Mouse (Mus musculus) heart, embryonic 13.5 days (tissue): ENCODE measurements around the gene Pde7b. TPM values are rescaled to one million over a fixed set of nuclear protein-coding genes. Genes with fewer than 3 reads are reported as not detected.

ENCODE experiments used
- ATAC-seq: fragments of 200-750 bp; cut with Nextera tagmentation; 2 replicates; pipeline ENCODE4 v1.8.0; 2017; ENCODE audit warnings: moderate TSS enrichment; ENCODE audit not compliant: insufficient number of reproducible peaks, low FRiP score, low TSS enrichment; ENCODE audit errors: extremely low read depth
- H3K27ac ChIP-seq: fragments of 300-500 bp; sonication (generic); replicated peaks from 2 replicates; pipeline ENCODE4 v1.5.1; 2015; ENCODE audit warnings: moderate library complexity, mild to moderate bottlenecking, inconsistent platforms
- H3K27me3 ChIP-seq: fragments of 300-500 bp; sonication (generic); replicated peaks from 2 replicates; pipeline ENCODE4 v1.6.1; 2015; ENCODE audit warnings: mild to moderate bottlenecking, inconsistent platforms
- H3K36me3 ChIP-seq: fragments of 300-500 bp; sonication (generic); 2 replicates; pipeline ENCODE4 v1.6.1; 2015; ENCODE audit warnings: mild to moderate bottlenecking, inconsistent platforms
- H3K4me1 ChIP-seq: fragments of 300-500 bp; sonication (generic); 2 replicates; pipeline ENCODE4 v1.6.1; 2015; ENCODE audit warnings: inconsistent platforms
- H3K4me2 ChIP-seq: fragments of 300-500 bp; sonication (generic); 2 replicates; pipeline ENCODE4 v1.6.1; 2015; ENCODE audit warnings: inconsistent platforms, mild to moderate bottlenecking, moderate library complexity
- H3K4me3 ChIP-seq: fragments of 300-500 bp; sonication (generic); 2 replicates; pipeline ENCODE4 v1.5.1; 2015; ENCODE audit warnings: moderate library complexity, mild to moderate bottlenecking, inconsistent platforms
- H3K9ac ChIP-seq: fragments of 300-500 bp; sonication (generic); 2 replicates; pipeline ENCODE4 v1.6.1; 2015; ENCODE audit warnings: inconsistent platforms, mild to moderate bottlenecking, moderate library complexity
- H3K9me3 ChIP-seq: fragments of 300-500 bp; sonication (generic); 2 replicates; pipeline ENCODE4 v1.6.1; 2016; ENCODE audit warnings: inconsistent platforms
- WGBS: fragments of 180-500 bp; shearing (Covaris S2); methylation state at CpG from one replicate; pipeline ENCODE4 v1.1.7; 2015; ENCODE audit warnings: mixed read lengths; 5-methylcytosine and 5-hydroxymethylcytosine counted together
- polyA plus RNA-seq: library from polyadenylated mRNA; unstranded; fragments of >200 nt; fragmentation: Nextera tagmentation; extraction: Ambion mirVana; gene quantifications from 2 replicates; pipeline ENCODE4 v1.2.1, GENCODE M21; 2015

Pde7b gene
- polyA plus RNA-seq = 8.1 and 9.1 TPM in 2 replicates

DNA sequence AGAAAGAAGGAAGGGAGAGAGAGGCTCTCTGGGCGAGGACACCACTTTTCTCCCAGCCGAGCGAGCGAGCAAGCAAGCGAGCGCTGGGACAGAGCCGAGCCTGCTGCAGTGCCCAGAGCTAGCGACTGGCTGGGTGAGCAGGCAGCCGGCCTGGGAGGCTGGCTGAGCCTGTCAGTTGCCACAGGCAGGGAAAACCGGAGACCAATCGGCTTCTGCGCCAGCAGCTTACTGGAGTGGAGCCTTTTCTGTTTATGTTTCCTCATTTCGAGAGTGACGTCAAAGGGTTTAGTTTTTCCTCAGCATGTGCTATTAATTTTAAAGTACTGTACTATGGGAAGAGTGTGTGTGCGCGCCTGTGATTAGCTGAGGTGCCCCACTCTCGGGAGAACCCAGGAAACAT is at the start of gene Pde7b:
Gene Pde7b (minus strand): TSS at position 173 of the 400 bp plus-strand sequence.
- Histone ChIP-seq H3K4me3 (peak within 1 kb of the TSS; percentile 52), H3K4me1 (peaks cover 37% of the 10 kb centered on the region), H3K4me2 (peak within 1 kb of the TSS; percentile 67), H3K9ac (peak within 1 kb of the TSS; percentile 81), H3K27me3 (no peaks in the 10 kb centered on the region), H3K9me3 (no peaks in the 10 kb centered on the region), H3K27ac (peak within 1 kb of the TSS; percentile 85), H3K36me3 (0 out of 2 replicates have a peak, but pooled peaks cover 4% of the 10 kb centered on the region)
- no peak; the same call in 1 of the 2 replicates for ATAC-seq
- 11% methylated on average over 17 of the region's 17 CpGs for WGBS

DNA sequence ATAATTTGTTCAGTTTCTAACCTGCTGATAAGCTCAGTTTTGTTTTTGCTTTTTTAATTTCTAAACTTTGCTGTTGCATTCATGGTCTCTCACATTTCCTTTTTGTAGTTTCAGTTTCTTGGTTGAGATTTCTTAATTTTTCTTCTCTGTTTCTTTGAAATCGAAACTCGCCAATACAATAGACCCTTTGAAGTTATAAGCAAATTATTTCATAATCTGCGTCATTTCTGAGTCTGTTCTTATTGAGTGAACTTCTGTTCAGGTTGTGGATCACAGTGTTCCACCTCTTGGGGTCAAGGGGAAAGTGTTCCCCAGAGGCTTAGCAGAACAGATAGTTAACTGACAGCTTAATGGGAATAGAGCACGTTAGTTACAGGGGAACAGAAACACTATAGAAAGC is 47.2 kb upstream of the Pde7b start:
- H3K36me3 ChIP-seq = no peaks in the 10 kb centered on the region
- WGBS = 72% methylated on average over 4 of the region's 4 CpGs
- H3K9me3 ChIP-seq = no peaks in the 10 kb centered on the region
- no peak overlapping the region for H3K9ac ChIP-seq
- no peak for ATAC-seq
- no peak overlapping the region for H3K4me2 ChIP-seq
- H3K4me1 ChIP-seq = peaks cover 15% of the 10 kb centered on the region
- no peak overlapping the region for H3K4me3 ChIP-seq
- H3K27me3 ChIP-seq = no peaks in the 10 kb centered on the region
- H3K27ac ChIP-seq = no peak overlapping the region

DNA sequence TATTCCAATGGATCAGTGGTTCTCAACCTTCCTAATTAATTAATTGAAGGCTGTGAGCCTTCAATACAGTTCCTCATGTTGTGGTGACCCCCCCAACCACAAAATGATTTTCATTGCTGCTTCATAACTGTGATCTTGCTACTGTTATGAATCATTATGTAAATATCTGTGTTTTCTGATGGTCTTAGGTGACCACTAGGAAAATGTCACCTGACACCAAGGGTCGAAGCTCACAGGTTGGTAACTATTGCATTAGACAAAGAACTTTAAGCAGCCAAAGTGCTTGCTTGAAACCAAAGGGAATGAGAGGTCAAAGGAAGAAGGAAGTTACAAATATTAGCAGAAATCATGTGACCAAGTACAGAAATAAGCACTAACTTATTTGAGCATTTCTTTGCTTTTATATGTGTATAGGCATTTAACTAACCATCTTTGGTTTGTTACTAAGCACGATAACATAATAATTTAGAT is 45.6 kb upstream of the Pde7b start:
- Histone ChIP-seq H3K4me1 (peaks cover 12% of the 10 kb centered on the region), H3K27me3 (no peaks in the 10 kb centered on the region), H3K36me3 (no peaks in the 10 kb centered on the region), H3K4me2 (no peak overlapping the region), H3K9ac (no peak overlapping the region), H3K4me3 (no peak overlapping the region), H3K27ac (no peak overlapping the region), H3K9me3 (no peaks in the 10 kb centered on the region)
- no peak for ATAC-seq
- 79% methylated on average over 2 of the region's 2 CpGs for WGBS

DNA sequence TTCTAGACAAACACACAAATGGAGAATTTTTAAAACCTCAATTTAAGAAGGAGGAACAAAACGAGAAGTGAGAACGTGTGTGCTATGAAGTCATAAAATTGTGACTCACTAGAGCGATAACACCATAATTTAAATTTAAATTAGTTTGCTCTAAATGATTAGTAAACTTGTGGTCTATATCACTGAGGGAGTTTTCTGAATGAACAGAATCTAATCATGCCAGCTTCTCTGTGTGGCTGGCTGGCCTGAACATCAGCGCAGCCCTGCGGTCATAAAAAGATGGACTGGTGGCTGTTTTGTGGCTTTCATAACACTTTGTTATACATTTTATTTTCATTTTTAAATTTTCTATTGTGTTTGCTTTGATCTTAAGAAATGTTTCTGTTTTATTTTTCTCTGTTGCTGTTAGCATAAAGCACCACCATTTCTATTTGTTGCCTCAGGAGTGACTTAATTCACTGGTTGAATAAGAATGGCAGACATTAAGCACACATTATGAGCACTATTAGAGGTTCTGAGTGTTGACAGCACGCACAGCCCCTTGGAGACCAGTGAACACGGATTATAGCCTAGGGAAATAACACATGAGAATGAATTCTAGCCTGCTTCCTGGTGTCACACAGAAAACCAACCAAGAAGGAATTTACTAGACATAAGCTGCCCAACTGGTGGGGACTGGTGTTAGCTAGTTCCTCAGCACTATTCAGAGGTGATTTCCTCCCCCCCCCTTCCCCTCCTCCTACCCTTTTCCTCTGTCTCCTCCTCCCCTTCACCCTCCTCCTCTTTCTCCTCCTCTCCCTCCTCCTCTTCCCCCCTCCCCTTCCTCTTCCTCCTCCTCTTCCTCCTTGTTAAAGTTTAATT is 44.9 kb upstream of the Pde7b start:
- H3K4me2 ChIP-seq = no peak overlapping the region
- no peak overlapping the region for H3K4me3 ChIP-seq
- H3K4me1 ChIP-seq = peaks cover 12% of the 10 kb centered on the region
- H3K9me3 ChIP-seq = no peaks in the 10 kb centered on the region
- no peaks in the 10 kb centered on the region for H3K36me3 ChIP-seq
- no peak overlapping the region for H3K9ac ChIP-seq
- ATAC-seq = no peak
- H3K27me3 ChIP-seq = no peaks in the 10 kb centered on the region
- no peak overlapping the region for H3K27ac ChIP-seq
- 79% methylated on average over 7 of the region's 7 CpGs for WGBS

DNA sequence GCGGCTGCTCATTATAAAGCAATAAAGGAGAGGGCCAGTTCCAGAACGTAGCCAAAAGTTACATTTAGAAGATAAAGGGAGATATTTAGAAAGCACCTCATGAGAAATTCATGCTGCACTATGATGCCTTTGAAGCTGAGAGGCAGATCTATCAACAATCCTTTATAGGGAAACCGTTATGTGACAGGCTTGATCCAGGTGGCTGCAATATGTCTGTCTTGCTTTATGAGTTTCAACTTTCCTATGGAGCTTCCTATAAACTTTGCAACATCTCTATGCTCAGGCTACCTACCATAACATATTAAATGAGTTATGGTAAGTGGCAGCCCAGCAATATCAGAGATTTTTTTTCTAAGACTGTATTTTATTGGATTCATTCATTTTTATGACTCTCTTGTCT is 39.5 kb upstream of the Pde7b start:
- Histone ChIP-seq H3K4me1 (no peaks in the 10 kb centered on the region), H3K9me3 (no peaks in the 10 kb centered on the region), H3K4me3 (no peak overlapping the region), H3K27ac (no peak overlapping the region), H3K9ac (no peak overlapping the region), H3K36me3 (no peaks in the 10 kb centered on the region), H3K4me2 (no peak overlapping the region), H3K27me3 (no peaks in the 10 kb centered on the region)
- WGBS = 66% methylated on average over 3 of the region's 3 CpGs
- no peak for ATAC-seq

DNA sequence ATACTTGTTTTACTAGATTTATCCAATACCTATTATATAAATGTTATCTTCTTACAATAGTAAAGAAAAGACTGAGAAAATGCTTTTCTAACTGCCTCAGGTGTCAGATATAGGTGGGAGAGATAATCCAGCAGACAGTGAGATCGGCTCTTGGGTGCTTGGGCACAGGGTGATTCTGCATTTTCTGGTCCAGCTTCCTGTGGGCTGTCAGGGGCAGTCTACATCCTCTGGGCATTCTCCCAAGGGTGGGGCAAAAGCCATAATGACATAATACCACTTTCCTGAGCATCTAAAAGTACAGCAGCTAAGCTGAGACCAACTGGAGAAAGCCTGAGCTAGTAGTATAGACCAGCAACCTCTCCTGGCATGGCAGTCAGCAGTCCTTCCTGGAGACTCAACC is 34.1 kb upstream of the Pde7b start:
- no peaks in the 10 kb centered on the region for H3K4me1 ChIP-seq
- no peak overlapping the region for H3K4me2 ChIP-seq
- H3K27me3 ChIP-seq = no peaks in the 10 kb centered on the region
- 46% methylated on average over 1 of the region's 1 CpGs for WGBS
- H3K9me3 ChIP-seq = no peaks in the 10 kb centered on the region
- no peaks in the 10 kb centered on the region for H3K36me3 ChIP-seq
- no peak overlapping the region for H3K4me3 ChIP-seq
- ATAC-seq = no peak
- no peak overlapping the region for H3K27ac ChIP-seq
- no peak overlapping the region for H3K9ac ChIP-seq

DNA sequence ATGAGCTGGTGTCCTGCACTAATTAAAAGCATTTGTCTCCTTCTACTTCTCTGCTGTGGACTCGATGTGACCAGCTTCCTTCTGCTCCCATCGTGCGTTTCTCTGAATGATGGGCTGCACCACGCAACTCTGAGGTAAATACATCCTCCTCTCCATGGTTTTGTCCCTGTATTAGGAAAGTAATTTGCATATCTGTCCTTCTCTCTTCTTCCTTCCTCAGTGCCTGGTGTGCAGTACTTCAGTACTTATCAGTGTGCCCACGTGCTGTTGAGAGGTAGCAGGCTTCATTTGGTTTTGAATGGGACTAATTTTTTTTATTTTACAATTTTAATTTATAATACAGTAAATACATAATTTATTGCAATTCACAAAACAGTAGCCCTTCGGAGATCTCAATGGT is 33.4 kb upstream of the Pde7b start:
- no peaks in the 10 kb centered on the region for H3K4me1 ChIP-seq

DNA sequence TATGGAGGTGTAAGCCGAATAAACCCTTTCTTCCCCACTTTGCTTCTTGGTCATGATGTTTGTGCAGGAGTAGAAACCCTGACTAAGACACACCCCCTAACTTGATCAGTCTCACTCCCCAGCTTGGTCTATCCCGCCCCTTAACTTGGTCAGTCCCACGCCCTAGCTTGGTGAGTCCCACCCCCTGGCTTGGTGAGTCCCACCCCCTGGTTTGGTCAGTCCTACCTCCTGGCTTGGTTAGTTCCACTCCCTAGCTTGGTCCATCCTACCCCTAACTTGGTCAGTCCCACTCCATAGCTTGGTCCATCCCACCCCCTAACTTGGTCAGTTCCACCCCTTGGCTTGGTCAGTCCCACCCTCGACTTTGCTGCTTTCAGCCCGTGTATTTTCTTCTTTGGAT is 31.3 kb upstream of the Pde7b start:
- 85% methylated on average over 5 of the region's 5 CpGs for WGBS
- Histone ChIP-seq H3K36me3 (no peaks in the 10 kb centered on the region), H3K9me3 (no peaks in the 10 kb centered on the region), H3K27me3 (no peaks in the 10 kb centered on the region), H3K4me1 (no peaks in the 10 kb centered on the region), H3K4me3 (no peak overlapping the region), H3K4me2 (no peak overlapping the region), H3K27ac (no peak overlapping the region), H3K9ac (no peak overlapping the region)
- 0 out of 2 replicates have a peak, but pooled peaks have one; percentile 25 for ATAC-seq

More for the DNA sequence above, 33.4 kb upstream of the Pde7b start:
- Histone ChIP-seq H3K27me3 (no peaks in the 10 kb centered on the region), H3K9me3 (no peaks in the 10 kb centered on the region), H3K4me2 (no peak overlapping the region), H3K4me3 (no peak overlapping the region), H3K27ac (no peak overlapping the region), H3K36me3 (no peaks in the 10 kb centered on the region), H3K9ac (no peak overlapping the region)
- ATAC-seq = no peak
- WGBS = 62% methylated on average over 6 of the region's 6 CpGs

DNA sequence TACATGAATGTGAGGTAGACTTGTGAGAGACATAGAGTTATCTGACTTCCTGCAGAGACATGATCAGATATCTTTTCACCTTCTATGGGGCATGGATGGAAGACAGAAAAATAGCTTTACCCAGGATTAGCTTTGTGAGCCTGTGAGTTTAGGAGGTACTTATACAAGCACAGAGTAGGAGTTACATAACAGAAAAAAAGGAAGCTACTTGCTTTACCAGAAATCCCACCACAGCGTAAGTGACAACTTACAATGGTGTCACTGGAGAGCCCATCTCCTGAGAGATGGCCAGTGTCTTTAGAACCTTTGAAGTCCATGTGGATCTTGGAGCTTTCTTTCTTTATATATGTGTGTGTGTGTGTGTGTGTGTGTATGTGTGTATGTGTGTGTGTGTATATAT is 28.0 kb upstream of the Pde7b start:
- H3K9me3 ChIP-seq = no peaks in the 10 kb centered on the region
- 0 out of 2 replicates have a peak, but pooled peaks cover 2% of the 10 kb centered on the region for H3K4me1 ChIP-seq
- H3K4me3 ChIP-seq = no peak overlapping the region
- no peak for ATAC-seq
- no peaks in the 10 kb centered on the region for H3K36me3 ChIP-seq
- H3K27me3 ChIP-seq = no peaks in the 10 kb centered on the region
- H3K9ac ChIP-seq = no peak overlapping the region
- WGBS = 79% methylated on average over 1 of the region's 1 CpGs
- no peak overlapping the region for H3K4me2 ChIP-seq
- no peak overlapping the region for H3K27ac ChIP-seq

DNA sequence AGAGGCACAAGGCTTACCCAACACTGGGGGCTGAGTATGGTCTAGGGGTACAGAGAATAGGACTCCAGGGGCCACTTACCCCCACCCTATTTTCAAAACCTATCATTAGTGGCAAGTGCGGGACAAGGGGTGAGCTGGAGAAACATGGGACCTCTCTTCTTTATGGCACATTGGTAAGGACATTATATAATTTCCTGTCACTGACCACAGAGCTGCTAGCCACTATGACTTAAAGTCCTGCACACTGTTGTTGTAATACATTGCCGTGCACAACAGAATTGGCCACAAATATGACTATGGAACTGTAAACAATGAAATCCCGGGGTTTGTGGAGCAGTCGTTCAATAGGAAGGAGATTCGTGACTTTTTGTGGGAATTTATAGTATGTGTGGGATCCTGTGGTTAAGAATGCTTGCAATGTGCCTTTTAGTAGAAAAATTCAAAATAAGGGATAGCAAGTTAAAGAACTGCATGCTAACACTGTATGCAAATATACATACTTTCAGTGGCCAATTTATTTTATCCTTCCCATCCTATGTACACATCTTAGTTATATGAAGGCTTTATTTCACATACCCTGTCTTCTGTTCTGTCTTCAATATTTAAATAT is 25.9 kb upstream of the Pde7b start:
- Histone ChIP-seq H3K4me2 (no peak overlapping the region), H3K27me3 (no peaks in the 10 kb centered on the region), H3K9ac (no peak overlapping the region), H3K4me1 (0 out of 2 replicates have a peak, but pooled peaks cover 2% of the 10 kb centered on the region), H3K27ac (no peak overlapping the region), H3K36me3 (no peaks in the 10 kb centered on the region), H3K9me3 (no peaks in the 10 kb centered on the region), H3K4me3 (no peak overlapping the region)
- no peak for ATAC-seq
- 85% methylated on average over 5 of the region's 5 CpGs for WGBS

DNA sequence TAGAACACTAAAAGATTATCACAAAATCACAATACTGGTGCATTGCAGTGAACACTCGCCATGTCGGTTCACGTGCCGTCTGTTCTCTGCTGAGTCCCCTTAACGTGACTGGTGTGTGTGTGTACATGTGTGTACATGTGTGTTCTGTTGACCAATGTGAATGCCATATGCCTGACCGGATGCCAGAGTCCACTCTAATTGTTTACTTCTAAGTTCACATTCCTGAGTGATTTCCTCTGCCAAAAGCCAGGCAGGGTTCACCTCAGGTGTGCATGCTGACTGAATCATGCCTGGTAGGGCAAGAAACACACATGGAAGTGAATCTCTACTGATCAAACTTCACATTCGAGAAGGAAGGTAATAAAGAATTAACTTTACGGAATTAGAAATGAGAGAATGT is 24.1 kb upstream of the Pde7b start:
- H3K27ac ChIP-seq = no peak overlapping the region
- no peak overlapping the region for H3K9ac ChIP-seq
- H3K4me2 ChIP-seq = no peak overlapping the region
- no peak overlapping the region for H3K4me3 ChIP-seq
- H3K36me3 ChIP-seq = no peaks in the 10 kb centered on the region
- no peak for ATAC-seq
- no peaks in the 10 kb centered on the region for H3K27me3 ChIP-seq
- 0 out of 2 replicates have a peak, but pooled peaks cover 2% of the 10 kb centered on the region for H3K4me1 ChIP-seq
- H3K9me3 ChIP-seq = no peaks in the 10 kb centered on the region
- 85% methylated on average over 8 of the region's 8 CpGs for WGBS
